Comparison of ENCODE assay signal across 10 mouse cellular contexts in genomic region chr5:28237055-28237454, GRCm38 (mm10). TPM values are rescaled to one million over a fixed set of nuclear protein-coding genes. Genes with fewer than 3 reads are reported as not detected.
A peak's percentile ranks its signal among the peaks of the same experiment; 100 is the strongest.
DNase-seq lines count a peak whose midpoint lies in the region; ATAC-seq and TF ChIP-seq lines count a peak whose summit lies in the region.
"Had no signal": no experiment of that assay in that cellular context is flagged by ENCODE, and none has a peak within 500 bp of the region (broad histone marks: within the 10 kb centered on the region; RNA-seq: fewer than 3 reads in every experiment).

No protein-coding gene starts in this region.

- no peak for TF ChIP-seq EP300 in CH12.LX (IDR thresholded peaks at IDR 0.05; ENCODE audit: low read length)

- H3K27me3 ChIP-seq in forebrain, postnatal 0 days (ENCODE audit: insufficient read depth, low read length), result no peaks in the 10 kb centered on the region
- H3K27me3 ChIP-seq in forebrain, embryonic 16.5 days (replicated peaks; ENCODE audit: control insufficient read depth, insufficient read depth, low read length), result no peaks in the 10 kb centered on the region
- H3K27me3 ChIP-seq in CH12.LX (replicated peaks), result no peaks in the 10 kb centered on the region
- no peaks in the 10 kb centered on the region for H3K27me3 ChIP-seq in cerebellum, adult 2 months (ENCODE audit: control insufficient read depth, insufficient read depth, low read length)
- H3K27me3 ChIP-seq in hindbrain, embryonic 16.5 days (replicated peaks; ENCODE audit: control insufficient read depth, insufficient read depth, low read length), result no peaks in the 10 kb centered on the region

- dilution Hi-C loops in CH12.LX (cut with MboI; ENCODE audit: extremely low pct_ligation_motif_present, extremely low pct_unique_long_range_greater_than_20kb, low sequenced_read_pairs), result no loop called here

- no peaks in the 10 kb centered on the region for H3K4me1 ChIP-seq in forebrain, postnatal 0 days (ENCODE audit: insufficient read depth)
- H3K4me1 ChIP-seq in forebrain, embryonic 16.5 days (replicated peaks; ENCODE audit: control insufficient read depth, insufficient read depth, low read length), result no peaks in the 10 kb centered on the region
- peaks cover 0 to 42% of the 10 kb centered on the region in 2 experiments; a peak in 2 of 4 replicates for H3K4me1 ChIP-seq in CH12.LX (ENCODE audit: control insufficient read depth in 1 of 2, insufficient read depth in 2 of 2)
- peaks cover 38% of the 10 kb centered on the region for H3K4me1 ChIP-seq in cerebellum, adult 2 months (ENCODE audit: control insufficient read depth, insufficient read depth, low read length)
- H3K4me1 ChIP-seq in hindbrain, embryonic 16.5 days (ENCODE audit: control insufficient read depth, insufficient read depth, low read depth, low read length), result no peaks in the 10 kb centered on the region

- TF ChIP-seq CTCF in forebrain, postnatal 0 days (IDR thresholded peaks at IDR 0.05; ENCODE audit: low read depth), result no peak
- TF ChIP-seq CTCF in CH12.LX (conservative IDR thresholded peaks at IDR 0.05 in 1 of 2, IDR thresholded peaks at IDR 0.05 in 1 of 2; ENCODE audit: low read depth in 2 of 2, low read length in 2 of 2), result peak in 1 of 2 experiments; percentile 35; a peak in 2 of 4 replicates
- peak; percentile 38; the same call in 1 of the 2 replicates for TF ChIP-seq CTCF in cerebellum, adult 2 months (IDR thresholded peaks at IDR 0.05; ENCODE audit: borderline replicate concordance, insufficient read depth, low read depth, low read length)

- WGBS in forebrain, postnatal 0 days, result 43% methylated on average over 4 of the region's 4 CpGs
- WGBS in forebrain, embryonic 16.5 days, result 44% methylated on average over 4 of the region's 4 CpGs
- 2% methylated on average over 4 of the region's 4 CpGs for WGBS in cerebellum, adult 2 months
- 24% methylated on average over 4 of the region's 4 CpGs for WGBS in hindbrain, embryonic 16.5 days

- no peaks in the 10 kb centered on the region for H3K9me3 ChIP-seq in forebrain, postnatal 0 days (ENCODE audit: low read length)
- no peaks in the 10 kb centered on the region for H3K9me3 ChIP-seq in forebrain, embryonic 16.5 days (ENCODE audit: control insufficient read depth, low read length)
- H3K9me3 ChIP-seq in CH12.LX (replicated peaks; ENCODE audit: low read length), result no peaks in the 10 kb centered on the region
- H3K9me3 ChIP-seq in hindbrain, embryonic 16.5 days (ENCODE audit: control insufficient read depth, low read length), result no peaks in the 10 kb centered on the region

- no peak overlapping the region for H3K4me3 ChIP-seq in forebrain, postnatal 0 days (ENCODE audit: low read depth, low read length)
- H3K4me3 ChIP-seq in forebrain, embryonic 16.5 days (replicated peaks; ENCODE audit: low read length), result no peak overlapping the region
- no peak overlapping the region for H3K4me3 ChIP-seq in CH12.LX (replicated peaks in 1 of 3; ENCODE audit: low read depth in 2 of 3, low read length in 2 of 3, poor library complexity in 1 of 3)
- H3K4me3 ChIP-seq in cerebellum, adult 2 months (replicated peaks; ENCODE audit: insufficient read depth, low read depth, low read length), result peak overlapping the region; percentile 52
- H3K4me3 ChIP-seq in hindbrain, embryonic 16.5 days (ENCODE audit: low read length), result no peak overlapping the region
- H3K4me3 ChIP-seq: myocyte had no signal

- DNase-seq in forebrain, postnatal 0 days, result peak; percentile 4
- DNase-seq in CH12.LX (ENCODE audit: extremely low read depth), result peak; percentile 70
- peak; percentile 87 to 92 for DNase-seq in cerebellum, adult 2 months
- no peak for DNase-seq in frontal cortex, postnatal 10 days (ENCODE audit: low spot score in 2 of 2)
- no peak for DNase-seq in kidney, adult 8-10 months
- DNase-seq: lung, postnatal 14 days had no signal

- no peak overlapping the region for H3K9ac ChIP-seq in forebrain, postnatal 0 days
- H3K9ac ChIP-seq in forebrain, embryonic 16.5 days (replicated peaks; ENCODE audit: low read depth, low read length), result no peak overlapping the region
- H3K9ac ChIP-seq in CH12.LX (ENCODE audit: insufficient read depth, low read depth), result no peak overlapping the region
- H3K9ac ChIP-seq in hindbrain, embryonic 16.5 days (ENCODE audit: low read depth, low read length), result no peak overlapping the region

- no peaks in the 10 kb centered on the region for H3K79me2 ChIP-seq in CH12.LX (replicated peaks; ENCODE audit: control insufficient read depth, extremely low read depth, insufficient read depth, poor library complexity, severe bottlenecking)

- H3K36me3 ChIP-seq in forebrain, postnatal 0 days (ENCODE audit: insufficient read depth), result no peaks in the 10 kb centered on the region
- H3K36me3 ChIP-seq in forebrain, embryonic 16.5 days (ENCODE audit: control insufficient read depth, insufficient read depth), result no peaks in the 10 kb centered on the region
- H3K36me3 ChIP-seq in CH12.LX (replicated peaks in 1 of 2; ENCODE audit: control insufficient read depth in 1 of 2, insufficient read depth in 1 of 2, low read length in 1 of 2), result no peaks in the 10 kb centered on the region
- H3K36me3 ChIP-seq in hindbrain, embryonic 16.5 days (ENCODE audit: control insufficient read depth, insufficient read depth, low read length), result no peaks in the 10 kb centered on the region

- H3K27ac ChIP-seq in forebrain, postnatal 0 days (ENCODE audit: low read depth, low read length), result no peak overlapping the region
- H3K27ac ChIP-seq in forebrain, embryonic 16.5 days (ENCODE audit: low read length), result no peak overlapping the region
- H3K27ac ChIP-seq in CH12.LX (ENCODE audit: insufficient read depth, low read depth), result no peak overlapping the region
- H3K27ac ChIP-seq in cerebellum, adult 2 months (ENCODE audit: insufficient read depth, low read length), result peak overlapping the region; percentile 94
- H3K27ac ChIP-seq in hindbrain, embryonic 16.5 days (ENCODE audit: low read depth, low read length), result no peak overlapping the region

- ATAC-seq in forebrain, postnatal 0 days, result 0 out of 2 replicates have a peak, but pooled peaks have one; percentile 14
- no peak for ATAC-seq in forebrain, embryonic 16.5 days
- ATAC-seq in hindbrain, embryonic 16.5 days, result peak; percentile 87

- TF ChIP-seq RAD21 in CH12.LX (IDR thresholded peaks at IDR 0.05; ENCODE audit: low read depth, low read length), result peak; percentile 38

- H3K4me2 ChIP-seq in forebrain, postnatal 0 days (ENCODE audit: low read depth), result no peak overlapping the region
- H3K4me2 ChIP-seq in forebrain, embryonic 16.5 days (ENCODE audit: low read length), result no peak overlapping the region
- no peak overlapping the region for H3K4me2 ChIP-seq in CH12.LX (ENCODE audit: insufficient read depth, low read depth, poor library complexity, severe bottlenecking)
- no peak overlapping the region for H3K4me2 ChIP-seq in hindbrain, embryonic 16.5 days (ENCODE audit: low read length)

- TF ChIP-seq POLR2A in CH12.LX (IDR thresholded peaks at IDR 0.05; ENCODE audit: low read depth, low read length), result no peak
- no peak for TF ChIP-seq POLR2A in cerebellum, adult 2 months (IDR thresholded peaks at IDR 0.05; ENCODE audit: borderline replicate concordance, insufficient read depth, low read length)

- in situ Hi-C loops in CH12.LX (cut with MboI; ENCODE audit: low pct_ligation_motif_present, low pct_unique_long_range_greater_than_20kb, low sequenced_read_pairs), result no loop called here

TF ChIP-seq in CH12.LX, 34 proteins besides CTCF, POLR2A, EP300 and RAD21:
- no peak for TF ChIP-seq SIN3A (IDR thresholded peaks at IDR 0.05; ENCODE audit: low read length)
- TF ChIP-seq SMC3 (IDR thresholded peaks at IDR 0.05; ENCODE audit: low read depth, low read length), result peak; percentile 22; the same call in 1 of the 2 replicates
- no peak for TF ChIP-seq KAT2A (IDR thresholded peaks at IDR 0.05; ENCODE audit: insufficient replicate concordance, low read length)
- TF ChIP-seq CHD2 (IDR thresholded peaks at IDR 0.05; ENCODE audit: low read length), result no peak
- no peak for TF ChIP-seq JUN (IDR thresholded peaks at IDR 0.05; ENCODE audit: insufficient read depth, low read depth, low read length)

RNA-seq across cellular contexts. Expression of gene Cnpy1, which starts 8.6 kb away (rescaled TPM):
- 0.38 and 1.6 TPM in 2 replicates for total RNA-seq in forebrain, postnatal 0 days (2014; rRNA removed)
- polyA plus RNA-seq in forebrain, postnatal 0 days (2015; fragmentation: Nextera tagmentation; extraction: Ambion mirVana), result 0.40 and 0.44 TPM in 2 replicates
- polyA plus RNA-seq in forebrain, embryonic 16.5 days (2015; fragmentation: Nextera tagmentation; extraction: Ambion mirVana), result 1.1 and 2.7 TPM in 2 replicates
- total RNA-seq in CH12.LX (2012; rRNA removed) (not detected in 2 replicates), CH12.LX (2014; rRNA removed) (0.26 and 0.36 TPM in 2 replicates)
- polyA plus RNA-seq in CH12.LX (2012; ENCODE audit: insufficient read length, low read depth), result 0.11 and 0.15 TPM in 2 replicates
- 313 and 399 TPM in 2 replicates for polyA plus RNA-seq in cerebellum, adult 2 months (2012; rRNA removed)
- 25.0 and 35.3 TPM in 2 replicates for polyA plus RNA-seq in hindbrain, embryonic 16.5 days (2015; fragmentation: Nextera tagmentation; extraction: Ambion mirVana)
- polyA plus RNA-seq: myocyte; stomach, embryonic 14.5 days had no signal

Comparison
In these comparisons a context has a peak if more than half of its experiments do, and no peak if none do; other contexts are left out.
1. DNase-seq: peak in forebrain, postnatal 0 days (single experiment), CH12.LX (single experiment) and cerebellum, adult 2 months (2 of 2); none in frontal cortex, postnatal 10 days (0 of 2) and kidney, adult 8-10 months (0 of 2).